ENCODE assay signal across 28 mouse cellular contexts in genomic region chr2:152111311-152111710, GRCm38 (mm10). TPM values are rescaled to one million over a fixed set of nuclear protein-coding genes. Genes with fewer than 3 reads are reported as not detected.
A peak's percentile ranks its signal among the peaks of the same experiment; 100 is the strongest.
DNase-seq lines count a peak whose midpoint lies in the region; ATAC-seq and TF ChIP-seq lines count a peak whose summit lies in the region.
"Had no signal": no experiment of that assay in that cellular context is flagged by ENCODE, and none has a peak within 500 bp of the region (broad histone marks: within the 10 kb centered on the region; RNA-seq: fewer than 3 reads in every experiment).

No protein-coding gene starts in this region.

- 0 out of 2 replicates have a peak overlapping the region, but pooled peaks have one; percentile 6 for H3K9ac ChIP-seq in heart, embryonic 13.5 days
- H3K9ac ChIP-seq in intestine, postnatal 0 days (ENCODE audit: low read depth, low read length), result no peak overlapping the region
- no peak overlapping the region for H3K9ac ChIP-seq in intestine, embryonic 15.5 days
- no peak overlapping the region for H3K9ac ChIP-seq in midbrain, embryonic 13.5 days (replicated peaks)
- H3K9ac ChIP-seq in midbrain, embryonic 16.5 days (ENCODE audit: low read depth, low read length), result no peak overlapping the region
- H3K9ac ChIP-seq: hindbrain, embryonic 15.5 days; liver, embryonic 12.5 days; liver, postnatal 0 days had no signal

- H3K27ac ChIP-seq in heart, embryonic 13.5 days (replicated peaks), result no peak overlapping the region
- no peak overlapping the region for H3K27ac ChIP-seq in intestine, postnatal 0 days (ENCODE audit: low read depth, low read length)
- no peak overlapping the region for H3K27ac ChIP-seq in intestine, embryonic 15.5 days
- H3K27ac ChIP-seq in midbrain, embryonic 13.5 days, result no peak overlapping the region
- no peak overlapping the region for H3K27ac ChIP-seq in midbrain, embryonic 16.5 days (ENCODE audit: low read length)
- H3K27ac ChIP-seq: heart, embryonic 10.5 days; hindbrain, embryonic 10.5 days; hindbrain, embryonic 15.5 days; liver, embryonic 12.5 days; macrophage; stomach, postnatal 0 days had no signal

- 28% methylated on average over 2 of the region's 2 CpGs for WGBS in heart, embryonic 13.5 days
- 46% methylated on average over 2 of the region's 2 CpGs for WGBS in intestine, postnatal 0 days
- WGBS in intestine, embryonic 15.5 days, result 63% methylated on average over 2 of the region's 2 CpGs
- whole genome bisulfite sequencing in midbrain, embryonic 13.5 days, result 75% methylated on average over 2 of the region's 2 CpGs
- WGBS in midbrain, embryonic 16.5 days, result 46% methylated on average over 2 of the region's 2 CpGs

- H3K4me3 ChIP-seq in heart, embryonic 13.5 days, result no peak overlapping the region
- no peak overlapping the region for H3K4me3 ChIP-seq in intestine, postnatal 0 days (ENCODE audit: low read depth, low read length)
- no peak overlapping the region for H3K4me3 ChIP-seq in intestine, embryonic 15.5 days (replicated peaks)
- H3K4me3 ChIP-seq in midbrain, embryonic 13.5 days (replicated peaks), result no peak overlapping the region
- H3K4me3 ChIP-seq in midbrain, embryonic 16.5 days (ENCODE audit: low read depth, low read length), result no peak overlapping the region
- H3K4me3 ChIP-seq: erythroblast, embryonic 14.5 days; heart, embryonic 10.5 days; hindbrain, embryonic 10.5 days; hindbrain, embryonic 15.5 days; liver, embryonic 12.5 days had no signal

- peaks cover 42% of the 10 kb centered on the region for H3K27me3 ChIP-seq in heart, embryonic 13.5 days (replicated peaks)
- H3K27me3 ChIP-seq in intestine, postnatal 0 days (replicated peaks; ENCODE audit: control insufficient read depth, insufficient read depth, low read length), result 0 out of 2 replicates have a peak, but pooled peaks cover 5% of the 10 kb centered on the region
- H3K27me3 ChIP-seq in intestine, embryonic 15.5 days (replicated peaks), result 0 out of 2 replicates have a peak, but pooled peaks cover 15% of the 10 kb centered on the region
- H3K27me3 ChIP-seq in midbrain, embryonic 13.5 days, result no peaks in the 10 kb centered on the region
- no peaks in the 10 kb centered on the region for H3K27me3 ChIP-seq in midbrain, embryonic 16.5 days (ENCODE audit: control insufficient read depth, insufficient read depth, low read depth, low read length)
- H3K27me3 ChIP-seq: hindbrain, embryonic 15.5 days had no signal

- ATAC-seq in cerebellum, adult (ENCODE audit: insufficient number of reproducible peaks, low FRiP score, low TSS enrichment), result no peak
- no peak for ATAC-seq in heart, embryonic 13.5 days (ENCODE audit: extremely low read depth, insufficient number of reproducible peaks, low FRiP score, low TSS enrichment)
- no peak for ATAC-seq in intestine, postnatal 0 days
- ATAC-seq in intestine, embryonic 15.5 days, result no peak
- ATAC-seq in midbrain, embryonic 13.5 days, result peak; percentile 1; the same call in 1 of the 2 replicates
- ATAC-seq in midbrain, embryonic 16.5 days, result no peak

- no peak overlapping the region for H3K4me2 ChIP-seq in heart, embryonic 13.5 days
- H3K4me2 ChIP-seq in intestine, postnatal 0 days (replicated peaks; ENCODE audit: low read depth), result 0 out of 2 replicates have a peak overlapping the region, but pooled peaks have one; percentile 6
- H3K4me2 ChIP-seq in intestine, embryonic 15.5 days (replicated peaks), result no peak overlapping the region
- H3K4me2 ChIP-seq in midbrain, embryonic 13.5 days (replicated peaks), result no peak overlapping the region
- no peak overlapping the region for H3K4me2 ChIP-seq in midbrain, embryonic 16.5 days (ENCODE audit: low read length)
- H3K4me2 ChIP-seq: hindbrain, embryonic 15.5 days; liver, embryonic 12.5 days had no signal

- no peak for TF ChIP-seq CTCF in intestine, postnatal 0 days (IDR thresholded peaks at IDR 0.05; ENCODE audit: low read depth)

- H3K4me1 ChIP-seq in heart, embryonic 13.5 days, result peaks cover 26% of the 10 kb centered on the region
- H3K4me1 ChIP-seq in intestine, postnatal 0 days (replicated peaks; ENCODE audit: control insufficient read depth, insufficient read depth, low read length), result no peaks in the 10 kb centered on the region; the same call in none of the 2 replicates
- peaks cover 8% of the 10 kb centered on the region for H3K4me1 ChIP-seq in intestine, embryonic 15.5 days (replicated peaks)
- peaks cover 30% of the 10 kb centered on the region for H3K4me1 ChIP-seq in midbrain, embryonic 13.5 days (replicated peaks)
- H3K4me1 ChIP-seq in midbrain, embryonic 16.5 days (ENCODE audit: control insufficient read depth, insufficient read depth, low read length), result peaks cover 8% of the 10 kb centered on the region

- peaks cover 8% of the 10 kb centered on the region; the same call in 1 of the 2 replicates for H3K36me3 ChIP-seq in heart, embryonic 13.5 days
- peaks cover 17% of the 10 kb centered on the region; the same call in 1 of the 2 replicates for H3K36me3 ChIP-seq in intestine, postnatal 0 days (ENCODE audit: control insufficient read depth, insufficient read depth)
- H3K36me3 ChIP-seq in intestine, embryonic 15.5 days, result no peaks in the 10 kb centered on the region
- no peaks in the 10 kb centered on the region for H3K36me3 ChIP-seq in midbrain, embryonic 13.5 days
- H3K36me3 ChIP-seq in midbrain, embryonic 16.5 days (ENCODE audit: control insufficient read depth, insufficient read depth, low read length), result no peaks in the 10 kb centered on the region

- peak; percentile 12 for DNase-seq in cerebellum, adult 9-11 months
- DNase-seq in heart, adult 8-10 months (ENCODE audit: low spot score), result no peak

- H3K9me3 ChIP-seq in heart, embryonic 13.5 days, result no peaks in the 10 kb centered on the region
- H3K9me3 ChIP-seq in intestine, postnatal 0 days (ENCODE audit: control insufficient read depth), result no peaks in the 10 kb centered on the region
- H3K9me3 ChIP-seq in intestine, embryonic 15.5 days, result no peaks in the 10 kb centered on the region
- H3K9me3 ChIP-seq in midbrain, embryonic 13.5 days, result no peaks in the 10 kb centered on the region
- no peaks in the 10 kb centered on the region for H3K9me3 ChIP-seq in midbrain, embryonic 16.5 days (replicated peaks; ENCODE audit: control insufficient read depth, low read length, poor library complexity, severe bottlenecking)
- H3K9me3 ChIP-seq: heart, embryonic 10.5 days; hindbrain, embryonic 15.5 days; liver, embryonic 12.5 days had no signal

RNA-seq across cellular contexts. Expression of gene Srxn1, which starts 6.0 kb away (rescaled TPM):
- polyA plus RNA-seq in heart, embryonic 13.5 days (2015; fragmentation: Nextera tagmentation; extraction: Ambion mirVana), result 7.4 and 7.7 TPM in 2 replicates
- total RNA-seq in heart, adult 8-10 months (2022), result 10 to 100 TPM; 19.5 to 33.1 (median 28.9) TPM
- polyA plus RNA-seq in intestine, postnatal 0 days (2015; fragmentation: Nextera tagmentation; extraction: Ambion mirVana), result 102 and 104 TPM in 2 replicates
- 21.7 and 23.5 TPM in 2 replicates for polyA plus RNA-seq in intestine, embryonic 15.5 days (2015; fragmentation: Nextera tagmentation; extraction: Ambion mirVana)
- 13.4 and 14.9 TPM in 2 replicates for polyA plus RNA-seq in midbrain, embryonic 13.5 days (2015; fragmentation: Nextera tagmentation; extraction: Ambion mirVana)
- polyA plus RNA-seq in midbrain, embryonic 16.5 days (2015; fragmentation: Nextera tagmentation; extraction: Ambion mirVana), result 21.8 and 25.4 TPM in 2 replicates
- total RNA-seq: CH12.LX had no signal

RNA-seq across cellular contexts. Expression of gene Scrt2, which starts 30.0 kb away (rescaled TPM):
- polyA plus RNA-seq in heart, embryonic 13.5 days (2015; fragmentation: Nextera tagmentation; extraction: Ambion mirVana), result 0.04 TPM in 1 of 2 replicates, not detected in the other
- total RNA-seq in heart, adult 8-10 months (2022), result not detected
- not detected in 2 replicates for polyA plus RNA-seq in intestine, postnatal 0 days (2015; fragmentation: Nextera tagmentation; extraction: Ambion mirVana)
- 0.04 and 0.06 TPM in 2 replicates for polyA plus RNA-seq in intestine, embryonic 15.5 days (2015; fragmentation: Nextera tagmentation; extraction: Ambion mirVana)
- polyA plus RNA-seq in midbrain, embryonic 13.5 days (2015; fragmentation: Nextera tagmentation; extraction: Ambion mirVana), result 16.3 and 20.0 TPM in 2 replicates
- 5.8 and 7.7 TPM in 2 replicates for polyA plus RNA-seq in midbrain, embryonic 16.5 days (2015; fragmentation: Nextera tagmentation; extraction: Ambion mirVana)
- total RNA-seq: CH12.LX; gastrocnemius, adult 18-20 months; gastrocnemius, postnatal 4 days; megakaryocyte-erythroid progenitor cell, adult 5-6 weeks; neutrophil, adult 5-6 weeks had no signal
- polyA plus RNA-seq: C2C12; erythroblast, embryonic 14.5 days; heart, embryonic 10.5 days; inflammation-experienced regulatory T-cells, adult 6 months; kidney, adult 2 months; kidney, embryonic 16.5 days; large intestine, adult 2 months; liver, embryonic 12.5 days; liver, postnatal 0 days; lung, embryonic 16.5 days; macrophage; Patski; stomach, postnatal 0 days had no signal

RNA-seq across cellular contexts. Expression of gene Tcf15, which starts 32.0 kb away (rescaled TPM):
- 9.2 and 9.4 TPM in 2 replicates for polyA plus RNA-seq in heart, embryonic 13.5 days (2015; fragmentation: Nextera tagmentation; extraction: Ambion mirVana)
- total RNA-seq in heart, adult 8-10 months (2022), result 10 to 100 TPM; 21.1 to 47.5 (median 28.5) TPM
- 3.2 and 4.5 TPM in 2 replicates for polyA plus RNA-seq in intestine, postnatal 0 days (2015; fragmentation: Nextera tagmentation; extraction: Ambion mirVana)
- polyA plus RNA-seq in intestine, embryonic 15.5 days (2015; fragmentation: Nextera tagmentation; extraction: Ambion mirVana), result 10.3 and 10.4 TPM in 2 replicates
- 1.0 and 1.8 TPM in 2 replicates for polyA plus RNA-seq in midbrain, embryonic 13.5 days (2015; fragmentation: Nextera tagmentation; extraction: Ambion mirVana)
- 0.69 and 1.0 TPM in 2 replicates for polyA plus RNA-seq in midbrain, embryonic 16.5 days (2015; fragmentation: Nextera tagmentation; extraction: Ambion mirVana)
- total RNA-seq: CH12.LX; neutrophil, adult 5-6 weeks had no signal
- polyA plus RNA-seq: C2C12; inflammation-experienced regulatory T-cells, adult 6 months; macrophage; Patski had no signal
